Mouse (Mus musculus): ENCODE results near the gene Hspb7. TPM values are rescaled to one million over a fixed set of nuclear protein-coding genes. Genes with fewer than 3 reads are reported as not detected.

The Hspb7 gene
- total and polyA plus RNA-seq, 3 experiments, result not detected

GRCm38 (mm10) chr4:141397861-141398260 lies 22.7 kb upstream of the Hspb7 start:
- TF ChIP-seq GATA1 (IDR thresholded peaks at IDR 0.05; ENCODE audit: low read depth, low read length) (no peak), MXI1 (IDR thresholded peaks at IDR 0.05; ENCODE audit: low read depth, low read length) (no peak), NELFE (IDR thresholded peaks at IDR 0.05; ENCODE audit: low read depth, low read length) (no peak), KAT2A (conservative IDR thresholded peaks at IDR 0.05; ENCODE audit: low read depth, low read length) (no peak), TAL1 (IDR thresholded peaks at IDR 0.05; ENCODE audit: low read length) (no peak), USF2 (IDR thresholded peaks at IDR 0.05; ENCODE audit: borderline replicate concordance in 1 of 2, insufficient read depth in 1 of 2, low read depth in 1 of 2, low read length in 2 of 2) (no peak), NRF1 (IDR thresholded peaks at IDR 0.05; ENCODE audit: insufficient read depth, low read depth, low read length, poor library complexity, severe bottlenecking) (no peak), RAD21 (IDR thresholded peaks at IDR 0.05; ENCODE audit: low read depth, low read length) (no peak)
- peaks cover 0 to 3% of the 10 kb centered on the region in 2 experiments; a peak in 2 of 4 replicates for H3K27me3 ChIP-seq (ENCODE audit: control insufficient read depth in 1 of 2, insufficient read depth in 2 of 2, low read length in 2 of 2)

DNA sequence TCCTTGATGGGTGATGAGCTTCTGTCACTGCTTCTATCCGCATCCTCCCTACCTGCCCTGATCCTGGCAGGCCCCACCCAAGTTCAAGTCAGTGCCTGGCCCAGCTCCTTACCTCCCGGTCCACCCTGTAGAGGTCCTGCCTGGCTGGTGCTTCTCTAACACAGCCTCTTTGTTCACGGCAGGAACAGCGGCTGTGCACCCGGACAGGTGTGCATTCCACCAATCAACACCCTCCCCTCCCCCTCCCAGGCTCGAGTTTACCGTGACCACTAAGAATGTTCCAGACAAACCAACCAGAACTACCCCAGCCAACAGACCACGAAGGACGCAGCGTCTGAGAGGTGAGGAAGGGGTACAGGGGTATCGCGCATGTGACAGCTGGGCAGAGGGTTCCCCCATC lies 22.0 kb upstream of the Hspb7 start, which contains the start of gene Clcnka:
TSS of gene Clcnka (minus strand) at position 180 of the 400 bp plus-strand sequence.
- H3K4me1 ChIP-seq (ENCODE audit: control insufficient read depth in 1 of 2, insufficient read depth in 2 of 2, low read length in 2 of 2), result no peaks in the 10 kb centered on the region
- no peak for DNase-seq (ENCODE audit: low read depth, low spot score)
- no peak within 1 kb of the TSS for H3K4me3 ChIP-seq (ENCODE audit: control insufficient read depth in 1 of 2, insufficient read depth in 1 of 2, low read depth in 2 of 2, low read length in 2 of 2)
- H3K27me3 ChIP-seq (ENCODE audit: control insufficient read depth in 1 of 2, insufficient read depth in 2 of 2, low read length in 2 of 2), result peaks cover 0 to 3% of the 10 kb centered on the region in 2 experiments; a peak in 2 of 4 replicates
- no peaks in the 10 kb centered on the region for H3K79me2 ChIP-seq (ENCODE audit: control insufficient read depth, insufficient read depth, low read length, poor library complexity)
- H3K9ac ChIP-seq (ENCODE audit: control insufficient read depth, low read depth, low read length, poor library complexity, severe bottlenecking), result no peak within 1 kb of the TSS
- no peak for TF ChIP-seq NELFE (IDR thresholded peaks at IDR 0.05; ENCODE audit: low read depth, low read length)
- no peak for TF ChIP-seq BHLHE40 (IDR thresholded peaks at IDR 0.05; ENCODE audit: borderline replicate concordance, low read depth, low read length)
- TF ChIP-seq TCF12 (IDR thresholded peaks at IDR 0.05; ENCODE audit: low read depth, low read length), result no peak
- TF ChIP-seq MEF2A (IDR thresholded peaks at IDR 0.05; ENCODE audit: extremely low read depth, insufficient replicate concordance, low read depth, low read length, poor library complexity, severe bottlenecking), result no peak
- no peak for TF ChIP-seq USF1 (IDR thresholded peaks at IDR 0.05; ENCODE audit: low read depth, low read length)
- TF ChIP-seq MAZ (IDR thresholded peaks at IDR 0.05; ENCODE audit: low read depth, low read length), result no peak
- TF ChIP-seq CHD2 (IDR thresholded peaks at IDR 0.05; ENCODE audit: low read length), result no peak
- TF ChIP-seq MXI1 (IDR thresholded peaks at IDR 0.05; ENCODE audit: low read depth, low read length), result no peak
- TF ChIP-seq POLR2AphosphoS5 (IDR thresholded peaks at IDR 0.05; ENCODE audit: borderline replicate concordance, low read depth, low read length), result no peak
- TF ChIP-seq ZMIZ1 (IDR thresholded peaks at IDR 0.05; ENCODE audit: low read depth, low read length), result no peak
- no peak for TF ChIP-seq SIN3A (IDR thresholded peaks at IDR 0.05; ENCODE audit: low read length)
- no peak for TF ChIP-seq TAL1 (IDR thresholded peaks at IDR 0.05; ENCODE audit: low read length)
- no peak for TF ChIP-seq MAX (IDR thresholded peaks at IDR 0.05; ENCODE audit: low read length)
- no peak within 1 kb of the TSS for H3K27ac ChIP-seq (ENCODE audit: control insufficient read depth, low read depth, low read length)
- no peaks in the 10 kb centered on the region for H3K36me3 ChIP-seq (ENCODE audit: control insufficient read depth in 1 of 2, insufficient read depth in 2 of 2, low read length in 2 of 2)
- H3K9me3 ChIP-seq (replicated peaks; ENCODE audit: insufficient read depth, low read length), result no peaks in the 10 kb centered on the region

More at GRCm38 (mm10) chr4:141397861-141398260, 22.7 kb upstream of the Hspb7 start:
- Histone ChIP-seq H3K9ac (ENCODE audit: control insufficient read depth, low read depth, low read length, poor library complexity, severe bottlenecking) (no peak overlapping the region), H3K9me3 (replicated peaks; ENCODE audit: insufficient read depth, low read length) (no peaks in the 10 kb centered on the region), H3K79me2 (ENCODE audit: control insufficient read depth, insufficient read depth, low read length, poor library complexity) (no peaks in the 10 kb centered on the region), H3K4me1 (ENCODE audit: control insufficient read depth in 1 of 2, insufficient read depth in 2 of 2, low read length in 2 of 2) (no peaks in the 10 kb centered on the region), H3K27ac (ENCODE audit: control insufficient read depth, low read depth, low read length) (no peak overlapping the region), H3K36me3 (ENCODE audit: control insufficient read depth in 1 of 2, insufficient read depth in 2 of 2, low read length in 2 of 2) (no peaks in the 10 kb centered on the region), H3K4me3 (ENCODE audit: control insufficient read depth in 1 of 2, insufficient read depth in 1 of 2, low read depth in 2 of 2, low read length in 2 of 2) (no peak overlapping the region)
- DNase-seq (ENCODE audit: low read depth, low spot score), result no peak

All from MEL (cell line).